Mouse (Mus musculus) layer of hippocampus, adult 18-20 months (tissue): ENCODE measurements around the gene Ugcg. TPM values are rescaled to one million over a fixed set of nuclear protein-coding genes. Genes with fewer than 3 reads are reported as not detected.
"Not testable (repeated sequence)": the region's sequence is repeated elsewhere in the genome, so short reads cannot be mapped to it uniquely, and the experiment has no call there.

Source experiments
- DNase-seq, 2 experiments: peaks; one replicate each; pipeline ENCODE4 v3.0.0; 2022; ENCODE audit warnings: low spot score in 2 of 2
- total RNA-seq, 2 experiments: library from RNA; stranded (reverse); gene quantifications; 2 replicates each; pipeline ENCODE4 v1.2.3; 2021

Gene Ugcg
- total RNA-seq, 2 experiments from 2014 or later: 64.4 to 68.6 TPM

DNA sequence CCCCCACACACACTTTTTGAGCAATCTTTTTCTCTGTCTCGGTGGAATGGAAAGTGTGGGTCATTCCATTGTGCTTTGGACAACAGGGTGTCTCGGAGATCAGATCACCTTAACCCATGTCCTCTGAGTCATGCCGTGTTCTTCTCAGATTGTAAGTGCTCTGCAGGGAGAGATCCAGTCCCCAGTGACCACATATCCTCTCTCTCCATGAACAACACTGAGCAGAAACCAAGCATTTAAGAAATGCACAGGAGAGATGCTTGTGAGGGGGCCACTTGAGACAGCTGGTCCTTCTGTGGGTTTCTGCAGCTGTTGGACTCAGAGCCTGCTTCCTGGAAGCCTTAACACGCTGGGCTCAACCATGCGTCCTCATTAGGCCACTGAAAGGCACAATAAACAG, 66.9 kb downstream of the Ugcg start:
- DNase-seq: no peak

DNA sequence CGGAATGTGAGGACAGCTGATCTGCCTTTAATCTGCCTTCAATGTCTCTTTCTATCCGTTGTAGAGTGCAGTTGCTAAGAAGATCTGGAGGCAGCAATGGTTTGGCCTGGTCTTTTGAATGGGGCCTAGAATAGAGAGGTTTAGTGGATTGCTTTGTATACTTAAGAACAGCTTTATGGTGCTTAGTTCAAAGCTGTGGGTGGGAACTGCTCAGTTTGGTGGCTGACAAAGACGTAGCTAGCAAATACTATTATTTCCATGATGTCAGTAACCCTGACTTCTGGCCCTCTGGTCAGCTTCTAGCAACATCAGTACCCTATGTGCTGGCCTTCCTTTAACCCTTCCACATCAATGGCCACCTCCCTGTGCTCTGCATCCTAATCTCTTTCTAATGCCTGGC, 68.8 kb downstream of the Ugcg start:
- DNase-seq: no peak

DNA sequence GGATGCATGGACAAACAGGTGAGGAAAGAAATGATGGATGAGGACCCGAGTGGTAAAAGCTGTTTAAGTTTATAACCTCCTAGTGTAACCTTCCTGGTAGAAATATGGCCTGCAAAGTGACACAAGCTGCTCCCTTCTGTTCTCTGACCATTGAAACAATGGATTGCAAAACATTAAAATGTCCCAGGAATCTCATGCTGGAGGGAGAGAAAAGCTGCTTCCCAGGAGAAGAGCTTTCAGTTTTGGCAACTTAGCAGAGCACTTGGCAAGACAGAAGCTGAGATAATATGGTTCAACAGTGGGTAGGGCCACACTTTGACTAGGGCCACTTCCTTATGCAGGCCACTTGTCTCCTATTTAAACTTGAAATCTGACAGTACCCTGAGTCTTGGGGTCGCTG, 69.7 kb downstream of the Ugcg start:
- DNase-seq: no peak

DNA sequence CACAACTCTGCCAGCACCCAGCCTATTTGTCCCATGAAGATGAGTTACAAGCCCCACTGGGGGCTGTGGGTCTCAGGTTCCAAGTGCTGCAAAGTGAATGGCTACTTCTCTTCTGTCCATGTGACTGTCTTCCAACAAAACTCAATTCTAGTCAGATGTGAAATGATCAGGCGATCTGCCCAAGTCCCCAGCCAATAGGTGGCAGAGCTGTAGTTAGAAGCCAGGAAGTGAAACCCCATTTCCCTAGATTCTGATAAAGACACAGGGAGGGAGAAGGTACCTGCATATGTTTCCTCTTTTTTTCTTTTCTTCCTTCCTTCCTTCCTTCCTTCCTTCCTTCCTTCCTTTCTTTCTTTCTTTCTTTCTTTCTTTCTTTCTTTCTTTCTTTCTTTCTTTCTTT, 70.7 kb downstream of the Ugcg start:
- DNase-seq: no peak

DNA sequence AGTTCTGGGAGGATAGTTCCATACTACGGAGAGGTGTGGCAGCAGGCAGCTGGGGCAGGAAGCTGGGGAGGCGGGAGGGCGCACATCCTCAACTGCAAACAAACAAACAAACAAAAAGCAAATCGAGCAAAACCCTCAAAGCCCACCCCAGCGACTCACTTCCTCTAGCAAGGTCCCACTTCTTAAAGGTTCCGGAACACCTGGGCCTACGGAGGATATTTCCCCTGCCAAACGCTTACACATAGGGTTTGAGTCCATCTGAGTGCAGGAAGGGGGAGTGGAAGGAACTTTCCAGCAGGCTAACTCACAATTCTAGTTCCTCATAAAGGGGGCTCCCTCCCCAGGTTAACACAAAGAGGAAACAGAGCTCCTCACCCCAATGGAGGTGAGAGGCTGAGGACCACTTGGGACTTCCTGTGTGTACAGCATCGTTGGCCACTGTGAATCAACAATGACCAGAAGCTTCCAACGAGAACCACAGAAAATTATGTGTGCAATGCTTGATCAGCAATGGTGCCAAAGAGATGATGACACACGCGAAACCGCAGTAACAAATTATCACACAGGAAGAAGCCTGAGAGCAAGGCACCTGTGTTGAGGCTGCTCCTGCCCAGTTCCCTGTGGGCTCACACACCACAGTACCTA, 71.9 kb downstream of the Ugcg start:
- no peak for DNase-seq

DNA sequence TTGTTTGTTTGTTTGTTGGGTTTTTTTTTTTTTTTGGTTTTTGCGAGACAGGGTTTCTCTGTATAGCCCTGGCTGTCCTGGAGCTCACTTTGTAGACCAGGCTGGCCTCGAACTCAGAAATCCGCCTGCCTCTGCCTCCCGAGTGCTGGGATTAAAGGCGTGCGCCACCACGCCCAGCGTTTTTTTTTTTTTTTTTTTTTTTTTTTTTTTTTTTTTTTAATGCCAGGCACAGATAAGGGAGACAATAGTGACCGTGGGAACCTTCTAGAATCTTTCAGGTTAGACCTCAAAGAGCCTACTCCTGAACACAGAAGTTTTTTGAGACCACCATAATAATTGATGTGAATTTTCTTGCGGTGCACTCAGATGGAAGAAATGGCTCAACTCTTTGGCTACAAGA, 72.5 kb downstream of the Ugcg start:
- not testable (repeated sequence) for DNase-seq

DNA sequence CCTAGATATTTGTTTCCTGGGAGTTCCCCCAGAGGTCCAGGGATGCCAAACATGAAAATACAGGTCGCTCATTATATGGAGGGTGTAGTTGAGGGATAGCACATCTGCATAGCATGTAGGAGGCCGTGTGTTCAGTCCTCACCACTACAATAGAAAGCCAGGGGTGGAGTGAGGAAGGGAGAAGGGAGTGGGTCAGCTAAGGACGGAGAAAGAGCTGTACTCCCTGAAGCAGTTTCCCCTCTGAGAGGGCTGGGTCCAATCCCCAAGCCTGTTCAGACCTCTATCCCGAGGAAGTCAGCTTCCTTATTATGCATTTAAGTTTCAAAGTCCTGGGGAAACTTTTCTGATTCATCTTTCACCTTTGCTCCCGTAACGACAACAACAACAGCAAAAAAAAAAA, 73.1 kb downstream of the Ugcg start:
- no peak for DNase-seq

DNA sequence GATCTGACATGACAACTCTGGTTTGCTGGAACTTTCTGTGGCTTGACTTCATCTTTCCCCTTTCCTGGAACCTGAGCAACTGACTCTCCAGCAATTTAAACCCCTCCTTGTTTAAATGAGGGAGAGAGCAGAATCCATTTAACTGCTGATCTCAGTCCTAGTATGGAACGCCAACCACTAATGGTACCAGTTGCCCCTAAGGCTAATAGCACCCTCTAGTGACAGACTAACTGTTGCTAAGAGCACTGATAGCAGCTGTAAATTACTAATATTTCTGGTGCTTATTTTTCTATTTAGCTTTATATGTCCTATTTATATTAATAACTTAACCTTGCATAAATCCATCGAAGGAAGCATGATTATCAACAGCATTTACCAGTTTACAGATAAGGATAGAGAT, 74.4 kb downstream of the Ugcg start:
- no peak for DNase-seq

DNA sequence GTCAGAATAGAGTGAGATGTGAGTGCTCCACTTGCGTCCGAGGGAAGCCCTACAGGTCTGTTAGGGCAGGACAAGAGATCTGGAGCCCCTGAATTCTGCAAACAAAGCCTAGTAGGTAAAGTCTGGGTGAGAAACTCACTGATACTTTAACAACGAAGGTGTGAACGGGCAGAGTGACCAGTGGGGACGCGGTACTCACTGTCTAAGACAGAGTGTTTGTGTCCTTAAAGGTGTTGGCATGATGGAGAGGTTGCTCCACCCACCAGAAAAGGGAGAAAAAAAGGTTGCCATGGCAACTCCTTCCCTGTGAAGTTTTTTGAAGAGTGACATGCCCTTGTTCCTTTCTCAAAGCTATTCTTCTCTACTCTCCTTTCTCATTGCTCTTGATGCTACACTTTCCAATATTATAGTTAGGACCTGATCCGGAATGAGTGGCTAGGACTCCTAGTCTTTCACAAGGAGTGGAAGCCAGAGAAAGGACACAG, 75.6 kb downstream of the Ugcg start:
- DNase-seq: no peak

DNA sequence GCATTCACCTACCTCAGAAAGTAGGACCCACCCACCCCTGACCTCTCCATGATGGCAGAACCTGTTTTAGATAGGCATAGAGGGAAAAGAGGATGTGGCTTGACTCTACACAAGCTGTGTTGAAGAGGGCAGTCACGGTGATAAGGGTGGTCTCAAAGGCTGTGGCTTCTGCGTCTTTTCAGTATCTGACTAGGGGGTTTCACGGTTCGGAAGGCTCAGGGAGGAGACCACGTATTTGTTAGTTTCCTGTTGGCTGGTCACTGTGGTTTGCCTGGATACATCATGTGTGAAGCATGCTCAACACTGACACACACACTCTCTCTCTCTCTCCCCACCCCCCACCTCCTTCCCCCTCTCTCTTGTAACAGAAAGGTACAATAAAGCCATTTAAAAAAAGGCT, 76.1 kb downstream of the Ugcg start:
- DNase-seq: no peak

DNA sequence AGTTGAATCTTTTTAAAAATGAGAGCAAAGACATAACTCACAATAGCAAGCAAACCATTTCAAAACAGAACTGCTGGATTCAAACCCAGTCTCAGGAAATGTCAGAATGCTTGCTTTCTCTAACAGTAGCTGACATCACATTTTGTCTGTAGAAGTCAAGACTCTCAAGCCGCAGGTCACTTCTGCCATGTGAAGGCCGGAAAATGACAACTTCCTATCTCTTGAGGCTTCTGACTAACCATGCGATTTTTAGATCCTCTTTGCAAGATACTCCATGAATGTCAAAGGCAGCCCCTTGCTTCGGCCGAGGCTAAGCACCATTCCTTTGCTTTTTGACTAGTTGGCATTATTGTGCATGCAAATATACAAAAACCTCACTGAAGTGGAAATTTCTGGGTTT, 76.6 kb downstream of the Ugcg start:
- DNase-seq: no peak

Other genes with a start within 250 kb of the Ugcg start
- 10 to 100 TPM; 55.5 to 58.4 TPM for gene Zkscan16, start 245.6 kb upstream of the Ugcg start, total RNA-seq
- gene Ptgr1, start 202.1 kb upstream of the Ugcg start, total RNA-seq: 1 to 10 TPM; 2.6 to 3.2 TPM
- 1 to 10 TPM; 3.4 to 4.8 TPM for gene Dnajc25, start 194.2 kb upstream of the Ugcg start, total RNA-seq
- 1 to 10 TPM; 2.6 to 3.6 TPM for gene Gm20503, start 186.0 kb upstream of the Ugcg start, total RNA-seq
- gene Gng10, start 154.2 kb upstream of the Ugcg start, total RNA-seq: 10 to 100 TPM; 81.9 to 83.1 TPM
- gene AI481877, start 50.3 kb upstream of the Ugcg start, total RNA-seq: not detected
- gene Susd1, start 249.4 kb downstream of the Ugcg start, total RNA-seq: 1 to 10 TPM; 7.5 to 8.1 TPM